29 mouse cellular contexts compared by ENCODE assay signal in genomic region chr8:35991936-35992603, GRCm38 (mm10).
DNase-seq lines count a peak whose midpoint lies in the region; ATAC-seq lines count a peak whose summit lies in the region.
"Had no signal": no experiment of that assay in that cellular context is flagged by ENCODE, and none has a peak within 500 bp of the region (broad histone marks: within the 10 kb centered on the region; RNA-seq: fewer than 3 reads in every experiment).

No protein-coding gene starts in this region.

- no peaks in the 10 kb centered on the region for H3K9me3 ChIP-seq in forebrain, embryonic 14.5 days (replicated peaks; ENCODE audit: control insufficient read depth, low read length)
- H3K9me3 ChIP-seq in forebrain, embryonic 10.5 days: no peaks in the 10 kb centered on the region; the same call in 1 of the 2 replicates
- no peaks in the 10 kb centered on the region for H3K9me3 ChIP-seq in intestine, embryonic 16.5 days (ENCODE audit: control insufficient read depth, low read length)
- H3K9me3 ChIP-seq: embryonic facial prominence, embryonic 12.5 days; hindbrain, embryonic 13.5 days; kidney, embryonic 15.5 days; limb, embryonic 13.5 days; lung, embryonic 15.5 days; midbrain, embryonic 12.5 days; neural tube, embryonic 13.5 days; stomach, embryonic 15.5 days had no signal

- H3K4me2 ChIP-seq in forebrain, embryonic 14.5 days (ENCODE audit: low read length): no peak overlapping the region
- no peak overlapping the region for H3K4me2 ChIP-seq in intestine, embryonic 16.5 days (ENCODE audit: low read depth, low read length)
- H3K4me2 ChIP-seq: embryonic facial prominence, embryonic 12.5 days; heart, embryonic 12.5 days; hindbrain, embryonic 13.5 days; kidney, embryonic 15.5 days; limb, embryonic 13.5 days; liver, embryonic 11.5 days; lung, embryonic 15.5 days; midbrain, embryonic 12.5 days; neural tube, embryonic 13.5 days; stomach, embryonic 15.5 days had no signal

- DNase-seq in forebrain, embryonic 14.5 days (ENCODE audit: low spot score): no peak
- DNase-seq in forebrain, embryonic 10.5 days (ENCODE audit: extremely low spot score, low spot score): no peak
- DNase-seq in CD4-positive helper T cell, adult 2 months (ENCODE audit: low read depth, low spot score): peak; percentile 49
- DNase-seq in T-cell, adult 2 months (ENCODE audit: low spot score): peak; percentile 28
- peak; percentile 57 for DNase-seq in naive thymus-derived CD4-positive, alpha-beta T cell, adult 2 months (ENCODE audit: low read depth)
- DNase-seq in cerebellum, adult 8-10 months: no peak
- DNase-seq: adrenal gland, postnatal 10 days; cerebellum, adult 9-10 months; embryo, embryonic 11 days; gastrocnemius, postnatal 25 days; heart, adult 18-20 months; heart, postnatal 4 days; kidney, adult 18-20 months; kidney, postnatal 25 days; lung, postnatal 36 days had no signal

- 86% methylated on average over 9 of the region's 9 CpGs for WGBS in forebrain, embryonic 14.5 days
- WGBS in forebrain, embryonic 10.5 days: 91% methylated on average over 9 of the region's 9 CpGs
- WGBS in intestine, embryonic 16.5 days: 81% methylated on average over 9 of the region's 9 CpGs

- H3K4me3 ChIP-seq in forebrain, embryonic 14.5 days (ENCODE audit: low read depth, low read length): no peak overlapping the region
- H3K4me3 ChIP-seq in forebrain, embryonic 10.5 days: no peak overlapping the region
- no peak overlapping the region for H3K4me3 ChIP-seq in intestine, embryonic 16.5 days (ENCODE audit: low read length)
- H3K4me3 ChIP-seq: embryonic facial prominence, embryonic 12.5 days; heart, embryonic 12.5 days; hindbrain, embryonic 13.5 days; kidney, embryonic 15.5 days; limb, embryonic 13.5 days; lung, embryonic 15.5 days; megakaryocyte, embryonic 14.5 days; midbrain, embryonic 12.5 days; myocyte; neural tube, embryonic 13.5 days; stomach, embryonic 15.5 days had no signal

- no peaks in the 10 kb centered on the region for H3K36me3 ChIP-seq in forebrain, embryonic 14.5 days (ENCODE audit: control insufficient read depth, insufficient read depth, low read length)
- no peaks in the 10 kb centered on the region for H3K36me3 ChIP-seq in forebrain, embryonic 10.5 days (replicated peaks)
- H3K36me3 ChIP-seq in intestine, embryonic 16.5 days (ENCODE audit: control insufficient read depth, insufficient read depth, low read length): no peaks in the 10 kb centered on the region
- H3K36me3 ChIP-seq: embryonic facial prominence, embryonic 12.5 days; heart, embryonic 12.5 days; hindbrain, embryonic 13.5 days; kidney, embryonic 15.5 days; limb, embryonic 13.5 days; lung, embryonic 15.5 days; midbrain, embryonic 12.5 days; neural tube, embryonic 13.5 days; stomach, embryonic 15.5 days had no signal

- H3K4me1 ChIP-seq in forebrain, embryonic 14.5 days (ENCODE audit: control insufficient read depth, insufficient read depth, low read length): peaks cover 8% of the 10 kb centered on the region
- H3K4me1 ChIP-seq in forebrain, embryonic 10.5 days: 0 out of 2 replicates have a peak, but pooled peaks cover 3% of the 10 kb centered on the region
- H3K4me1 ChIP-seq in intestine, embryonic 16.5 days (ENCODE audit: control insufficient read depth, insufficient read depth, low read length): no peaks in the 10 kb centered on the region
- H3K4me1 ChIP-seq: embryonic facial prominence, embryonic 12.5 days; heart, embryonic 12.5 days; kidney, embryonic 15.5 days; megakaryocyte, embryonic 14.5 days; midbrain, embryonic 12.5 days; stomach, embryonic 15.5 days had no signal

- no peak overlapping the region for H3K9ac ChIP-seq in forebrain, embryonic 14.5 days (ENCODE audit: low read length)
- H3K9ac ChIP-seq in intestine, embryonic 16.5 days (ENCODE audit: low read depth, low read length): no peak overlapping the region
- H3K9ac ChIP-seq: embryonic facial prominence, embryonic 12.5 days; heart, embryonic 12.5 days; hindbrain, embryonic 13.5 days; kidney, embryonic 15.5 days; limb, embryonic 13.5 days; lung, embryonic 15.5 days; midbrain, embryonic 12.5 days; neural tube, embryonic 13.5 days; stomach, embryonic 15.5 days had no signal

- H3K27me3 ChIP-seq in forebrain, embryonic 14.5 days (replicated peaks; ENCODE audit: control insufficient read depth, insufficient read depth, low read length): no peaks in the 10 kb centered on the region
- H3K27me3 ChIP-seq in forebrain, embryonic 10.5 days (ENCODE audit: poor library complexity, severe bottlenecking): no peaks in the 10 kb centered on the region
- H3K27me3 ChIP-seq in intestine, embryonic 16.5 days (replicated peaks; ENCODE audit: control insufficient read depth, insufficient read depth, low read length): no peaks in the 10 kb centered on the region
- H3K27me3 ChIP-seq: CH12.LX; embryonic facial prominence, embryonic 12.5 days; heart, embryonic 12.5 days; hindbrain, embryonic 13.5 days; kidney, embryonic 15.5 days; limb, embryonic 13.5 days; lung, embryonic 15.5 days; megakaryocyte, embryonic 14.5 days; midbrain, embryonic 12.5 days; neural tube, embryonic 13.5 days; stomach, embryonic 15.5 days had no signal

- 0 out of 2 replicates have a peak overlapping the region, but pooled peaks have one; percentile 5 for H3K27ac ChIP-seq in forebrain, embryonic 14.5 days (ENCODE audit: low read depth, low read length)
- no peak overlapping the region for H3K27ac ChIP-seq in forebrain, embryonic 10.5 days
- no peak overlapping the region for H3K27ac ChIP-seq in intestine, embryonic 16.5 days (ENCODE audit: low read length)
- H3K27ac ChIP-seq: embryonic facial prominence, embryonic 12.5 days; hindbrain, embryonic 13.5 days; kidney, embryonic 15.5 days; limb, embryonic 13.5 days; lung, embryonic 15.5 days; midbrain, embryonic 12.5 days; stomach, embryonic 15.5 days had no signal

- no peak for ATAC-seq in forebrain, embryonic 14.5 days
- ATAC-seq in intestine, embryonic 16.5 days: no peak

Comparison
In these comparisons a context has a peak if more than half of its experiments do, and no peak if none do; other contexts are left out.
1. DNase-seq: peak in CD4-positive helper T cell, adult 2 months (single experiment), T-cell, adult 2 months (single experiment) and naive thymus-derived CD4-positive, alpha-beta T cell, adult 2 months (single experiment); none in forebrain, embryonic 14.5 days (single experiment), forebrain, embryonic 10.5 days (single experiment) and cerebellum, adult 8-10 months (single experiment).